Mouse (Mus musculus) v-Abl transformed pro-B cells (cell line): ENCODE results near the gene Ppfibp1.

ENCODE experiments used
- in situ Hi-C, 2 experiments: fragments of 400-800 bp; cut with MboI; formaldehyde crosslinking; loops; one replicate each; pipeline ENCODE4 v1.15.1; 2025; ENCODE audit not compliant: unreplicated experiment in 2 of 2

The Ppfibp1 gene

GRCm38 (mm10) chr6:147023568-147023967 is 135.3 kb downstream of the Ppfibp1 start:
- in situ Hi-C loops = loop anchor here (25.0 kb wide), 2 partner anchors 789 to 1889 kb away; no protein-coding TSS in a partner anchor

- in situ Hi-C loops = loop anchor here (25.0 kb wide), 2 partner anchors 788 to 1888 kb away; no protein-coding TSS in a partner anchor
Observed at GRCm38 (mm10) chr6:147024761-147025160, 136.5 kb downstream of the Ppfibp1 start.

- in situ Hi-C loops = no loop called here
Observed at GRCm38 (mm10) chr6:147028396-147028795, 140.1 kb downstream of the Ppfibp1 start.

DNA sequence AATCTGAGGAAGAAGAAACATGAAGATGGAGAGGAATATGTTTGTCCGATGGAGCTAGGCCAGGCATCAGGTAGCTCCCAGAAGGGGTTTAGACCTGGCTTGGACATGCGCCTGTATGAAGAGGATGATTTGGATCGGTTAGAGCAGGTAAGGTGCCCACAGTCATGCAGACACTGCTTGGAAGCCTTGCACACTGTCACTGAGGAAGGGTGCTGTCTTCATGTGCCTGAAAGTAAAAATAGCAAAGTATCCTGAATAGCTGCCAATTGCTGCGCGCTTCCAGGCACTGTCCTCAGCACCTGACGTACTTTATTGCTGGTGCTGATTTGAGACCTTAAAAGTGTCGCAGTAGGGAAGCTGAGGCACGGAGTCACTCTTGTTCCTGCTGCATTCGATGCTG is 141.3 kb downstream of the Ppfibp1 start:
- in situ Hi-C loops = no loop called here

- in situ Hi-C loops = no loop called here
Observed at GRCm38 (mm10) chr6:147030096-147030885, 142.0 kb downstream of the Ppfibp1 start.

DNA sequence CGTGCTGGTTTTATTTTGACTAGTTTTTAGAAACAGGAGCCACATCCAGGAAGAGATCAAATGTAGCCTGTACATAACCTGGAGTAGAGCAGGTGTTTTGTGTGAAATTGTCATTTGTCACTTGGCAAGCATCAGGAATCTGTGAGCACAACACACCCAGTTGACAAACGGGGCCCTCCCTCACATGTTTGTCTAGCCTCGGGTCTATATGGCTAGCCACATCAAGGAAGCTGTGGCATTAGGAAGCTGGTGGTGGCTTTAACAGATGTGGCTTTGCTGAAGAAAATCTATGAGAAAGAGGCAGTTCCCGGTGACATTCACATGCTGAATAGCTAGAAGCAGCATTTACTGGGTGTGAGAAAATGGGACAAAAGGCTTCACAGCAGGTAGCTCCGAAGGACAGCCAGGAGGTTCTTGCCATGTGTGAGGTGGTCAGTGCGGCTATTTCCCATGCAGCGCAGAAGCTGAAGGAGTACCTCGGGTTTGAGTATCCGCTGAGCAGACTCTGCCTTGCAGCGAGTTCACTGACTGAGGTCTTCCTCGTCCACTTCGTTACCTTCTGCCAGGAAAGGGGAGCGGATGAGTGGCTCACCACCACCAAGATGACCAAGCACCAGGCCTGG is 144.1 kb downstream of the Ppfibp1 start, which contains the start of gene Rep15:
TSS of gene Rep15 (plus strand) at position 282 of the 623 bp plus-strand sequence.
- in situ Hi-C loops = no loop called here

- in situ Hi-C loops = no loop called here
Observed at GRCm38 (mm10) chr6:147042291-147043290, 154.3 kb downstream of the Ppfibp1 start, which contains the start of gene Mrps35. Gene Mrps35, plus strand, starts transcription at chr6:147042764.

DNA sequence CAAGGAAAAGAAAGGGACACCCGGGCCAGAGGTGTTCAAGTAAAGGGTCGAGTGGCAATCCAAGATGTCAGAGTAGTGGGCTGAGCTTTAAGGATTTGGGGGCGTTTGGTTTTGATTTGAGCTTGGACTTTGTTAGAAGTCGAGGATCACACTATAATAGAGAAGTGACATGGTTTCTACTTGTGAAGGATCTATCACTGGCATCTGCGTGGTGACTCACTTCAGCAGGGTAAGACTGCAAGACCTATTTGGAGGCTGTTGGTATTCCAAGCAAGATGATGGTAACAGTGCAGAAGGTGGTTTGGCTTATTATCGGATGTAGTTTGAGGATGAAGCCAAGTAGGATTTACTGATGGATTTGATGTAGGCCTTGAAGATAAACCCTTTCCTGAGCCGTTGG is 155.3 kb downstream of the Ppfibp1 start:
- in situ Hi-C loops = no loop called here

GRCm38 (mm10) chr6:147049239-147049805 is 161.0 kb downstream of the Ppfibp1 start:
- in situ Hi-C loops = loop anchor here (5.0 kb wide), 1 partner anchor 38 kb away; the partner anchor contains the start of gene Mansc4 (in 2 of the 2)

GRCm38 (mm10) chr6:147051666-147052065 is 163.4 kb downstream of the Ppfibp1 start:
- in situ Hi-C loops = no loop called here

DNA sequence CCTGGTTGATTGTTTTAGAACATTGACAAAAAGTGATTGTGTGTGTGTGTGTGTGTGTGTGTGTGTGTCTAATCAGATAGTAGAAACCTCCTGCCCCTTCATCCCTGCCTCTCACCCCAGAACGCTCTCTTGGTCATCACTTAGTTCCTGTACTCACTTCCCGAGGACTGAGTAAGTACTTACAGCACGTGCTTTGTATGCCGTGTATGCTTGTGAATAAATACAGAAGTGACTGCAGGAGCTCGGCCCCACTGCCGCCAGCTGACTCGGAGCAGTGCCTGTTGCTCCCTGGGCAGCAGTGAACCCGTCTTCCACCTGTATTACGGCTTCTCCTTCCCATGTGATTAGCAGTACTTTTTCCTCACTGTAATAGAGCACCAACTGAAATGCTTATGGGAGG is 164.2 kb downstream of the Ppfibp1 start:
- in situ Hi-C loops = no loop called here

DNA sequence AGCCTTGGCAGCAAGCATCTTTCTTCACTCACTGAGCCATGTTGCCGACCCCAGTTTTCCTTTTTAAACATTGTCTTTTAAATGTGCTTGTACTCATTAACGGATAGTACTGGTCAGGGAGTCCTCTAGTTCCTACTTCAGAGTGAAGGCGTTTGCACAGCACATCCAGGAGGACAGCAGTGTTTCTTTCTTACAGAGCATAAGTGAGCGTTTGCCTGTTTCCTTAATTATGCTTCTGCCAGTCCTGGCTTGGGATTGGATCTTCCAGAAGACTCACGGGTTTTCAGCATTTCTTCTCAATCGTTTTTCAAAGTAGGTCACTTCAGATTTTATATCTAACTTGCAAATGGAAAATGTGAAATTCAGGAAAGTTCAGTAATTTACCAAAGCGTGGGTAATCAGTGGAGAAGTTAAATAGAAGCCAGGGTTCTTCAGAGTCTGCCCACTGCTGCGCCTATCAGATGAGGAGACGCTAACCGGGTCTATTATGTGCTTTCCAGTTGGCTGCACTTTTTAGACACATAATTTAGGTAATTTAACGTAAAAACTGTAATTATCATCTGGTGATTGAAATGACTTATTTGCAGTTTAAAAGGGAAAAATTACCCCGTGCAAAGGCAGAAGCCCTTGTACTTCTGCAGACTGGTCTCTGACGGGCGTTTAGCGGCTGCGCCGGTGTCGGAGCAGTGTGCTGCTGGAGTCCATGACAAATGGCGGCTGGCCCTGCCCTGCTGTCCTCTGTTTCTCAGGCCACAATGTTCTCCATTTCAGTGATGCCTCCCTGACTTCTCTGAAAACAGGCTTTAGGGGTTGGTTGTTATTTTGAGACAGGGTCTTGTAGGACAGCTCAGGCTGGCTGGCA is 165.7 kb downstream of the Ppfibp1 start:
- in situ Hi-C loops = no loop called here

DNA sequence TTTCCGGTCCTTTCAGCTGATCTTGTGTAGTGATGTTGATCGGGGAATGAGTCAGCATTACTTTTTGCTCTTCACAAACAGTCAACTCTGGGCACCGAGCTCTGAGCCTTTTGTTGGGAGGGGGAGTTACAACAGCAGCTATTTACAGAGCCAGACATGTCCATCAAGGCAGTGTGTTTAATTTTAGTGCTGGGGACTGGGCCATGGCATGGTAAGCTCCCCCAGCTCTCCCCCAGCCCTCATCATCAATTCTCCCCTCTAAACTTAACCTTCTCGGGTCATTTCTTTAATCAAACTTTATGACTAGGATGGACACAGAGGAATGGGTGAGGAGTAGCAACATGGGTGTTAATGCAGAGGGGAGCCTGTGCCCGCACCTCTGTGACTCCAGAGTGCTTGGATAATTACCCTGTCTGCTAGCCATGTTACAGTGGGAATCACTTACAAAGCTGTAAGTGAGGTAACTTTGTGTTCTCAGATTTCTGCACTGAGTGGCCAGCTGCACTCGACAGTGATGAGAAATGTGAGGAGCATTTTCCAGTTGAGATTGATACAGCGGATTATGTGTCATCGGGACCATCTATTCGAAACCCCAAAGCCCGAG is 167.2 kb downstream of the Ppfibp1 start:
- in situ Hi-C loops = no loop called here

DNA sequence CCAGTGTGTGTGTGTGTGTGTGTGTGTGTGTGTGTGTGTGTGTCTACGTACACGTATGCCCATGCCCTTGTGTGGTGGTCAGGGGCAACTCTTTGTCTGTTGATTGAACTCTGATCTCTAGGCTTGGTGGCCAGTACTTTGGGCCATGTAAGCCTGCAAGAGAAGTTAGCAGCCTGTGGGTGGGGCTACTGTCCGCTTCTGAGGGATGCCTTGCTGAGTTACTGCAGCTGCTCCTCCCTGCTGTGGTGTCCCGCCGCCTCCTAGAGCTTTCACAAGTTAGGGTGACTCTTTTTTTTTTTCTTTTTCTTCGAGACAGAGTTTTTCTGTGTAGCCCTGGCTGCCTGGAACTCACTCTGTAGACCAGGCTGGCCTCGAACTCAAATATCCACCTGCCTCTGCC is 171.0 kb downstream of the Ppfibp1 start:
- in situ Hi-C loops = no loop called here

DNA sequence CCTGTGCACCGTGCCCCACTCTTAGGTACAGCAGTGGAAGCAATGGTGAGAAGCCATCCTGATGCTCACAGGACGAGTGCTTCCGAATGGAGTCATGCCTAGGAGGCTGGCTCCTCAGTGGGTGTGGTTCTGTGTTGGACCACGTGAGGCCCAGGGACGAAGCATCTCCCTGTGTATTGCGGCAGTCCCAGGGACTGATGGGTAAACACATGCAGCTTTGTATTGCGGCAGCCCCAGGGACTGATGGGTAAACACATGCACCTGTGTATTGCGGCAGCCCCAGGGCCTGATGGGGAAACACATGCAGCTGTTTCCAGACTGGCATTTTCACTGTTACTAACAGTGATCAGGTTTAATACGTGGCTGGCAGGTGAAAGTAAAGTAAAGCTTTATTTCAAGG is 173.3 kb downstream of the Ppfibp1 start:
- in situ Hi-C loops = no loop called here

GRCm38 (mm10) chr6:147062034-147062433 is 173.7 kb downstream of the Ppfibp1 start:
- in situ Hi-C loops = no loop called here

- in situ Hi-C loops = no loop called here
Observed at GRCm38 (mm10) chr6:147062694-147063093, 174.4 kb downstream of the Ppfibp1 start.

- in situ Hi-C loops = no loop called here
Observed at GRCm38 (mm10) chr6:147064226-147064943, 176.1 kb downstream of the Ppfibp1 start.
